Mouse (Mus musculus) CH12.LX (cell line): ENCODE results near the gene Grcc10. TPM values are rescaled to one million over a fixed set of nuclear protein-coding genes. Genes with fewer than 3 reads are reported as not detected.

ENCODE experiments used
- DNase-seq: peaks from one replicate; pipeline ENCODE4 v3.0.0-alpha.2; 2013; ENCODE audit errors: extremely low read depth
- H3K27ac ChIP-seq: 2 replicates; pipeline ENCODE4 v1.5.1; 2012; ENCODE audit warnings: low read depth, mild to moderate bottlenecking, control low read depth, moderate library complexity; ENCODE audit not compliant: insufficient read depth
- H3K27me3 ChIP-seq: replicated peaks from 2 replicates; pipeline ENCODE3; 2012; ENCODE audit warnings: inconsistent platforms
- H3K36me3 ChIP-seq, 2 experiments: replicated peaks in 1 of 2; 2 replicates each; pipeline versions ENCODE3 to v1.6.1; 2012; ENCODE audit warnings: inconsistent platforms in 1 of 2, low read length in 1 of 2, mild to moderate bottlenecking in 1 of 2, mixed read lengths in 1 of 2, moderate library complexity in 1 of 2; ENCODE audit not compliant: control insufficient read depth in 1 of 2, insufficient read depth in 1 of 2
- H3K4me1 ChIP-seq, 2 experiments: 2 replicates each; pipeline ENCODE4 v1.6.1; 2012; ENCODE audit warnings: inconsistent platforms in 1 of 2, moderate library complexity in 1 of 2; ENCODE audit not compliant: insufficient read depth in 2 of 2, control insufficient read depth in 1 of 2
- H3K4me2 ChIP-seq: 2 replicates; pipeline ENCODE4 v1.6.1; 2012; ENCODE audit warnings: low read depth, mild to moderate bottlenecking, control low read depth; ENCODE audit not compliant: poor library complexity, insufficient read depth, severe bottlenecking
- H3K4me3 ChIP-seq, 3 experiments: fragments of 150-350 bp in 1 of 3; sonication (generic) in 1 of 3; replicated peaks in 1 of 3; 2 replicates each; pipeline versions ENCODE3 to v1.5.1; 2011 to 2012; ENCODE audit warnings: low read depth in 2 of 3, low read length in 2 of 3, mild to moderate bottlenecking in 2 of 3, moderate library complexity in 2 of 3, control low read depth in 1 of 3, improper control_type of control experiment in 1 of 3, inconsistent platforms in 1 of 3, mixed read lengths in 1 of 3; ENCODE audit not compliant: poor library complexity in 1 of 3
- H3K79me2 ChIP-seq: replicated peaks from 2 replicates; pipeline ENCODE4 v1.6.1; 2012; ENCODE audit warnings: mild to moderate bottlenecking, moderate library complexity; ENCODE audit not compliant: control insufficient read depth, poor library complexity, insufficient read depth, severe bottlenecking; ENCODE audit errors: extremely low read depth
- H3K9ac ChIP-seq: 2 replicates; pipeline ENCODE4 v1.6.1; 2012; ENCODE audit warnings: low read depth, mild to moderate bottlenecking, control low read depth, moderate library complexity; ENCODE audit not compliant: insufficient read depth
- H3K9me3 ChIP-seq: replicated peaks from 2 replicates; pipeline ENCODE3; 2012; ENCODE audit warnings: low read length, inconsistent platforms, mixed read lengths
- CHD1 ChIP-seq: IDR thresholded peaks from 2 replicates; pipeline ENCODE4 v1.6.1; 2012; ENCODE audit warnings: low read depth, low read length, improper control_type of control experiment, inconsistent platforms
- CTCF ChIP-seq, 2 experiments: IDR thresholded peaks in 1 of 2; conservative IDR thresholded peaks in 1 of 2; 2 replicates each; pipeline ENCODE4 v1.5.1; 2011 to 2012; ENCODE audit warnings: low read depth in 2 of 2, low read length in 2 of 2, improper control_type of control experiment in 1 of 2, inconsistent platforms in 1 of 2, mild to moderate bottlenecking in 1 of 2, moderate library complexity in 1 of 2
- E2F4 ChIP-seq: IDR thresholded peaks from 2 replicates; pipeline ENCODE4 v1.6.1; 2011; ENCODE audit warnings: low read depth, low read length, improper control_type of control experiment; ENCODE audit not compliant: insufficient replicate concordance
- ELF1 ChIP-seq: IDR thresholded peaks from 2 replicates; pipeline ENCODE4 v1.6.1; 2014; ENCODE audit warnings: low read depth, mild to moderate bottlenecking, inconsistent platforms, low read length, improper control_type of control experiment
- EP300 ChIP-seq: IDR thresholded peaks from 2 replicates; pipeline ENCODE4 v1.6.1; 2011; ENCODE audit warnings: low read length, improper control_type of control experiment
- ETS1 ChIP-seq: conservative IDR thresholded peaks from 2 replicates; pipeline ENCODE4 v1.6.1; 2012; ENCODE audit warnings: low read depth, mild to moderate bottlenecking, inconsistent platforms, low read length, improper control_type of control experiment, moderate library complexity
- GABPA ChIP-seq: IDR thresholded peaks from 2 replicates; pipeline ENCODE4 v1.6.1; 2012; ENCODE audit warnings: low read depth, low read length, improper control_type of control experiment, inconsistent platforms; ENCODE audit not compliant: insufficient replicate concordance
- HCFC1 ChIP-seq: IDR thresholded peaks from 2 replicates; pipeline ENCODE4 v1.6.1; 2012; ENCODE audit warnings: low read depth, mild to moderate bottlenecking, inconsistent platforms, low read length, improper control_type of control experiment
- IRF4 ChIP-seq: IDR thresholded peaks from 2 replicates; pipeline ENCODE4 v1.6.1; 2014; ENCODE audit warnings: low read depth, mild to moderate bottlenecking, inconsistent platforms, low read length, improper control_type of control experiment
- JUN ChIP-seq: IDR thresholded peaks from 2 replicates; pipeline ENCODE4 v1.6.1; 2011; ENCODE audit warnings: low read depth, mild to moderate bottlenecking, low read length, improper control_type of control experiment, moderate library complexity; ENCODE audit not compliant: insufficient read depth
- JUND ChIP-seq: conservative IDR thresholded peaks from 2 replicates; pipeline ENCODE4 v1.6.1; 2011; ENCODE audit warnings: low read depth, low read length, improper control_type of control experiment
- KAT2A ChIP-seq: IDR thresholded peaks from 2 replicates; pipeline ENCODE4 v1.6.1; 2012; ENCODE audit warnings: low read length, improper control_type of control experiment, inconsistent platforms; ENCODE audit not compliant: insufficient replicate concordance
- MAFK ChIP-seq: IDR thresholded peaks from 2 replicates; pipeline ENCODE4 v1.6.1; 2011; ENCODE audit warnings: low read length, improper control_type of control experiment; ENCODE audit not compliant: insufficient replicate concordance
- MAZ ChIP-seq: IDR thresholded peaks from 2 replicates; pipeline ENCODE4 v1.6.1; 2012; ENCODE audit warnings: low read depth, mild to moderate bottlenecking, inconsistent platforms, low read length, improper control_type of control experiment, moderate library complexity
- MEF2A ChIP-seq: IDR thresholded peaks from 2 replicates; pipeline ENCODE4 v1.6.1; 2014; ENCODE audit warnings: low read depth, mild to moderate bottlenecking, inconsistent platforms, low read length, improper control_type of control experiment, borderline replicate concordance
- MXI1 ChIP-seq: IDR thresholded peaks from 2 replicates; pipeline ENCODE4 v1.6.1; 2011; ENCODE audit warnings: mild to moderate bottlenecking, low read depth, low read length, improper control_type of control experiment
- MYC ChIP-seq: IDR thresholded peaks from 2 replicates; pipeline ENCODE4 v1.6.1; 2011; ENCODE audit warnings: low read depth, mild to moderate bottlenecking, improper control_type of control experiment, low read length
- NELFE ChIP-seq: IDR thresholded peaks from 2 replicates; pipeline ENCODE4 v1.6.1; 2011; ENCODE audit warnings: low read depth, low read length, improper control_type of control experiment
- NRF1 ChIP-seq: IDR thresholded peaks from 2 replicates; pipeline ENCODE4 v1.6.1; 2014; ENCODE audit warnings: low read depth, mild to moderate bottlenecking, inconsistent platforms, low read length, improper control_type of control experiment, moderate library complexity
- PAX5 ChIP-seq: IDR thresholded peaks from 2 replicates; pipeline ENCODE4 v1.6.1; 2012; ENCODE audit warnings: low read length, inconsistent platforms, mixed read lengths
- POLR2AphosphoS2 ChIP-seq: IDR thresholded peaks from 2 replicates; pipeline ENCODE4 v1.6.1; 2011; ENCODE audit warnings: low read depth, low read length, improper control_type of control experiment
- RAD21 ChIP-seq: IDR thresholded peaks from 2 replicates; pipeline ENCODE4 v1.6.1; 2011; ENCODE audit warnings: low read depth, mild to moderate bottlenecking, low read length, improper control_type of control experiment, moderate library complexity
- SIN3A ChIP-seq: IDR thresholded peaks from 2 replicates; pipeline ENCODE4 v1.6.1; 2012; ENCODE audit warnings: low read length, improper control_type of control experiment, inconsistent platforms
- SMC3 ChIP-seq: IDR thresholded peaks from 2 replicates; pipeline ENCODE4 v1.6.1; 2011; ENCODE audit warnings: low read depth, low read length, improper control_type of control experiment
- TBP ChIP-seq: conservative IDR thresholded peaks from 2 replicates; pipeline ENCODE4 v1.6.1; 2011; ENCODE audit warnings: low read depth, low read length, improper control_type of control experiment
- TCF12 ChIP-seq: IDR thresholded peaks from 2 replicates; pipeline ENCODE4 v1.6.1; 2014; ENCODE audit warnings: low read depth, mild to moderate bottlenecking, inconsistent platforms, low read length, improper control_type of control experiment
- UBTF ChIP-seq: IDR thresholded peaks from 2 replicates; pipeline ENCODE4 v1.6.1; 2012; ENCODE audit warnings: low read depth, mild to moderate bottlenecking, inconsistent platforms, low read length, improper control_type of control experiment, moderate library complexity
- USF2 ChIP-seq: conservative IDR thresholded peaks from 2 replicates; pipeline ENCODE4 v1.6.1; 2011; ENCODE audit warnings: low read depth, low read length, improper control_type of control experiment
- ZC3H11A ChIP-seq: IDR thresholded peaks from 2 replicates; pipeline ENCODE4 v1.6.1; 2012; ENCODE audit warnings: low read depth, mild to moderate bottlenecking, inconsistent platforms, low read length, improper control_type of control experiment
- ZKSCAN1 ChIP-seq: IDR thresholded peaks from 2 replicates; pipeline ENCODE4 v1.6.1; 2012; ENCODE audit warnings: low read depth, inconsistent platforms, low read length, improper control_type of control experiment, borderline replicate concordance
- ZMIZ1 ChIP-seq: IDR thresholded peaks from 2 replicates; pipeline ENCODE4 v1.6.1; 2012; ENCODE audit warnings: low read depth, mild to moderate bottlenecking, inconsistent platforms, low read length, improper control_type of control experiment
- ZNF384 ChIP-seq: IDR thresholded peaks from 2 replicates; pipeline ENCODE4 v1.6.1; 2012; ENCODE audit warnings: low read depth, low read length, improper control_type of control experiment, inconsistent platforms
- dilution Hi-C: fragments of 300-500 bp; cut with MboI; formaldehyde crosslinking; loops from 2 replicates; pipeline ENCODE4 v1.14.3; 2020; ENCODE audit warnings: low sequenced_read_pairs; ENCODE audit not compliant: extremely low pct_unique_long_range_greater_than_20kb, extremely low pct_ligation_motif_present
- in situ Hi-C: fragments of 300-500 bp; cut with MboI; formaldehyde crosslinking; loops from 3 replicates; pipeline ENCODE4 v1.14.3; 2019; ENCODE audit warnings: low sequenced_read_pairs, low pct_ligation_motif_present, low pct_unique_long_range_greater_than_20kb, mixed read lengths
- polyA plus RNA-seq: library from polyadenylated mRNA; unstranded; fragments of >175 nt; gene quantifications from 2 replicates; pipeline ENCODE4 v1.2.1, GENCODE M21; 2012; ENCODE audit warnings: low read depth; ENCODE audit not compliant: insufficient read length
- total RNA-seq, 2 experiments: library from RNA; depleted of rRNA; stranded (reverse); fragments of 300-350 nt in 1 of 2; fragments of >200 nt in 1 of 2; gene quantifications; 2 replicates each; pipeline ENCODE4 v1.2.3; 2012 to 2014

Grcc10 gene
- total and polyA plus RNA-seq, 3 experiments: 64.3 to 197 (median 88.4) TPM

- Histone ChIP-seq H3K4me2 (no peak overlapping the region), H3K9ac (no peak overlapping the region), H3K4me3 (no peak overlapping the region), H3K27ac (no peak overlapping the region), H3K9me3 (no peaks in the 10 kb centered on the region), H3K36me3 (peaks cover 46 to 87% of the 10 kb centered on the region in 2 experiments), H3K4me1 (peaks cover 31 to 77% of the 10 kb centered on the region in 2 experiments), H3K27me3 (no peaks in the 10 kb centered on the region), H3K79me2 (peaks cover 20% of the 10 kb centered on the region)
- DNase-seq: no peak
- dilution Hi-C loops (no loop called here), in situ Hi-C loops (no loop called here)
- TF ChIP-seq KAT2A: no peak
These were observed 23.2 kb downstream of the Grcc10 start for GRCm38 (mm10) chr6:124717968-124718367.

- Histone ChIP-seq H3K27me3 (no peaks in the 10 kb centered on the region), H3K79me2 (peaks cover 28% of the 10 kb centered on the region), H3K9ac (no peak overlapping the region), H3K36me3 (peaks cover 43 to 84% of the 10 kb centered on the region in 2 experiments), H3K4me2 (no peak overlapping the region), H3K9me3 (no peaks in the 10 kb centered on the region), H3K4me3 (no peak overlapping the region), H3K4me1 (peaks cover 27 to 69% of the 10 kb centered on the region in 2 experiments), H3K27ac (no peak overlapping the region)
- DNase-seq: peak; percentile 71
- in situ Hi-C loops (no loop called here), dilution Hi-C loops (no loop called here)
- TF ChIP-seq JUND (no peak), IRF4 (peak; percentile 55), CHD1 (no peak), CTCF (conservative IDR thresholded peaks at IDR 0.05 in 1 of 2, IDR thresholded peaks at IDR 0.05 in 1 of 2; ENCODE audit: low read depth in 2 of 2, low read length in 2 of 2) (peak in 1 of 2 experiments; percentile 93; a peak in 3 of 4 replicates), SIN3A (no peak), HCFC1 (no peak), ZC3H11A (peak; percentile 91), ELF1 (no peak), JUN (no peak), NRF1 (no peak), KAT2A (no peak), ETS1 (no peak), SMC3 (peak; percentile 97), ZMIZ1 (no peak), ZNF384 (no peak), ZKSCAN1 (no peak), MAZ (peak; percentile 54; the same call in 1 of the 2 replicates), NELFE (no peak), USF2 (no peak), MAFK (no peak), TCF12 (no peak), MXI1 (peak; percentile 52; the same call in 1 of the 2 replicates), RAD21 (peak; percentile 90), MYC (no peak), POLR2AphosphoS2 (no peak; the same call in 1 of the 2 replicates), E2F4 (no peak), TBP (no peak), PAX5 (no peak), MEF2A (peak; percentile 38; the same call in 1 of the 2 replicates), UBTF (no peak), GABPA (no peak), EP300 (no peak)
These were observed 24.2 kb downstream of the Grcc10 start for GRCm38 (mm10) chr6:124716864-124717490.
